Mouse (Mus musculus): ENCODE measurements around the gene H6pd.
A peak's percentile ranks its signal among the peaks of the same experiment; 100 is the strongest.

Gene H6pd

GRCm38 (mm10) chr4:149942831-149943741 lies 65.7 kb downstream of the H6pd start:
- DNase-seq = no peak

GRCm38 (mm10) chr4:149941067-149941755 lies 67.6 kb downstream of the H6pd start:
- peak in 1 of 2 experiments; percentile 54 for DNase-seq

GRCm38 (mm10) chr4:149938701-149939100 lies 70.1 kb downstream of the H6pd start:
- no peak for DNase-seq

DNA sequence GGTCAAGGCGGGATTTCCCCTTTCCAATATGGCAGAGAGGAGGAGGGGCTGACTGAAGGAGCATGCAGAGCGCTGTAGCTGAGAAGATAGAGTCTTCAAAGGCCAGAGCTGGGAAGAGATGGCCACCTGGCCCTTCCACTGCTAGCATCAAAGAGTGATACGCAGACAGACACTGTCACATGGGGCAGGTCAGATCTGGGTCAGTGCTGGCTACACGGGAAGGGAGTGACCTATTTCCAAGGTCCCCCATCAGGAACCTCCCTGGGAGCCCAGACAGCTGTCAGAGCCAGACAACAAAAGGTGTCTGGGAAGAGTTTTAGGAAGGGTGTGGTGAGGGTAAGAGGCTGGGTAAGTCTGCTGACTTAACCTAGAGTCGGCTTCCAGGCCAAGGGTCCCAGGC lies 71.9 kb downstream of the H6pd start:
- no peak for DNase-seq

- no peak for DNase-seq
These were observed 73.4 kb downstream of the H6pd start for GRCm38 (mm10) chr4:149935470-149935869.

- DNase-seq = no peak
These were observed 75.1 kb downstream of the H6pd start for GRCm38 (mm10) chr4:149933519-149934245.

DNA sequence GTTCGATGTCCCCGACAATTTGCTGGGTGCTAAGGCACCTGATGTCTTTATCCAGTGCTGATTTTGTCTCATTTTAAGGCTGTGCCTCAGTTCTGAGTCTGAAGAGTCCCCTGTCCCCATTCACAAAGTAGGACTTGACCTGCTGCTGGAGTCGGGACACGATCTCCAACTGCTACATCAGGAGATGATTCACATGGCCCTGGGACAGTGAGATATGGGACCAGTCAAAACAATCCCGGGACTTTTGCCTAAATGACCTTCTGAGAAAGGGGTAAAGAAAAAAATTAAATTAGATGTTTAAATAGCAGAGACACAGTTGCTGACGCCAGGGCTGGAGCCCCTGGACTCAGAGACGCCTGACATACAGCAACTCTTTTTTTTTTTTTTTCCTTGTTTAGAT lies 75.8 kb downstream of the H6pd start:
- no peak for DNase-seq

DNA sequence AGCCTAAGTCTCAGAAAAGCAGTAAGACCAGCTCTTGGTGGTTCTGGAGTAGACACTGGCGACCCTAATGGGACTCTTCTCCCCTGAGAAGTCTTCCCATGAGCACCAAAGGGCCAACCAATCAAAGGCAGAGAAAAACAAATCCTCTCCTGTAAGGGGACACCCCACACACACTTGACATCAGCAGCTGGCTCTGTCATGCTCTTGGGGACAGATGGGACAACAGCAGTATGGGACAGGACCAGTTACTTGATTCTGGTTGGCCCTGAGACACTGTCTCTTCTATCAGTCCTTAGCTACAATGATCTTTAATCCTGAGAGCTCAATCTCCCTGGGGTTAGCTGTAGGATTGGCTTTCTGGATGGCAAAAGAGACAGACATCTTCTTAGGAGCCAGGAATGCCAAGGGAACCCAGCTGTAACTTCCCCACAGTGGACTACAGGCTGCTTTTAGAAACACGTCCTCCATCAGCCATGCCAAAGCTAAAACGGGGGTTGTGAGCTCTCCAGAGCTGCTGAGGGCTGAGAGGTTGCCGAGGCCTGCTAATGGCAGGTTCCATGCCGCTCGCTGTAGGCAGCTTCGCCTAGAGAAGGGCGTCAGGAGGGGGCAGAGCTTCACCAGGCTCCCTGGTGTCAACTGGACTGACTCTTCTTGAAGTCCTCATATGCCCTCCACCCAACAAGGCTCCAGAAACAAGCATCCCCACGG lies 76.6 kb downstream of the H6pd start:
- DNase-seq = no peak

DNA sequence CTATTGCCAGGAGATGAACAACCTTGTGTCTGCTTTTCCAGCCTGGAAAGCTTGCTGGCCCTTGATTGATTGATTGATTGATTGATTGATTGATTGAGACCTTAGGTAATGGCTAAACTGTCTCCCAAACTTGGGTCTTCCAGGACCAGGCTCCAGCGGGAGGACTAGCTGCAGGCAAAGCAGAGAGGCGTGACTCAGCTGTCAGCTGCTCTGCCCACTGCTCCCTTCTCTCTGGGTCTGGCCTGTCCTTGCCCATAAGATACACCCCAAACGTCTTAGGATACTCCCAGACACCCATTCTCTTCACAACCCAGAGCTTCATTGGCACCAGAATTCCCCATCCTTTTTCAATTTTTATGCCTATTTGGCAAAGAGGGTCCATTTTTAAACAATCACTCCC lies 78.1 kb downstream of the H6pd start:
- DNase-seq = no peak

Measured in kidney, postnatal 4 days (tissue).